Mouse (Mus musculus) heart, adult 2 months (tissue): ENCODE data around the gene Fam241b.

ENCODE experiments used
- EP300 ChIP-seq: fragments of 200-500 bp; IDR thresholded peaks from 2 replicates; pipeline ENCODE4 v1.6.1; 2011; ENCODE audit warnings: low read depth, low read length, control low read depth; ENCODE audit not compliant: insufficient read depth
- POLR2A ChIP-seq: fragments of 200-500 bp; IDR thresholded peaks from 2 replicates; pipeline ENCODE4 v1.6.1; 2011; ENCODE audit warnings: mild to moderate bottlenecking, low read depth, low read length, control low read depth; ENCODE audit not compliant: insufficient read depth

DNA sequence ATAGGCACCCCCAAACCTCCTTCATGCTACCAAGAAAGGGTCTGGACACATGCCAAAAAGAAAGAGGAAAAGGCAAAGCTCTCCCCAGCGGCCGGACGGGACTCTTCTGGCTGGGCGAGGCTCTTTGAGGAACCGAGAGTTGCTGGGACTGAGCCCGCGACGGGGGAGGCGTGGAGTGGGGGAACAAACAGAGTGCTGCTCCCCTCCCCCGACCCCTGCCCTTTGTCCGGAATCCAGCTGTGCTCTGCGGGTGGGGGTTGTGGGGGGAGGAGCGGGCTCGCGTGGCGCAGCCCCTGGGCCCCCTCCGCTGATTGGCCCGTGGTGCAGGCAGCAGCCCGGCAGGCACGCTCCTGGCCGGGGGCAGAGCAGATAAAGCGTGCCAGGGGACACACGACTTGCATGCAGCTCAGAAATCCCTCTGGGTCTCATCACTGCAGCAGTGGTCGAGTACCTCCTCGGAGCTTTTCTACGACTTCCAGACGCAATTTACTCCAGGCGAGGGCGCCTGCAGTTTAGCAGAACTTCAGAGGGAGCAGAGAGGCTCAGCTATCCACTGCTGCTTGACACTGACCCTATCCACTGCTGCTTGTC lies 10.9 kb downstream of the Fam241b start, which contains the start of gene Neurog3:
- no peak for TF ChIP-seq EP300
- no peak for TF ChIP-seq POLR2A
